Mouse (Mus musculus) kidney, adult 2 months (tissue): Measurements from ENCODE around the gene Lag3. TPM values are rescaled to one million over a fixed set of nuclear protein-coding genes. Genes with fewer than 3 reads are reported as not detected.
A peak's percentile ranks its signal among the peaks of the same experiment; 100 is the strongest.

Experiments
- DNase-seq: peaks from one replicate; pipeline ENCODE4 v3.0.0; 2021
- H3K27ac ChIP-seq: fragments of 200-500 bp; 2 replicates; pipeline ENCODE4 v1.5.1; 2012; ENCODE audit warnings: low read depth, low read length, control low read depth, inconsistent platforms; ENCODE audit not compliant: insufficient read depth
- H3K27me3 ChIP-seq: fragments of 200-500 bp; replicated peaks from 2 replicates; pipeline ENCODE4 v1.6.1; 2012; ENCODE audit warnings: mild to moderate bottlenecking, moderate library complexity, low read length, inconsistent platforms; ENCODE audit not compliant: control insufficient read depth, insufficient read depth
- H3K36me3 ChIP-seq: fragments of 200-500 bp; 2 replicates; pipeline ENCODE4 v1.6.1; 2012; ENCODE audit warnings: mild to moderate bottlenecking, moderate library complexity, low read length, inconsistent platforms; ENCODE audit not compliant: control insufficient read depth, insufficient read depth
- H3K4me1 ChIP-seq: fragments of 200-500 bp; 2 replicates; pipeline ENCODE4 v1.6.1; 2011; ENCODE audit warnings: low read length; ENCODE audit not compliant: control insufficient read depth, insufficient read depth
- H3K4me3 ChIP-seq: fragments of 200-500 bp; 2 replicates; pipeline ENCODE4 v1.5.1; 2011; ENCODE audit warnings: mild to moderate bottlenecking, low read depth, low read length, control low read depth; ENCODE audit not compliant: insufficient read depth
- CTCF ChIP-seq: fragments of 200-500 bp; conservative IDR thresholded peaks from 2 replicates; pipeline ENCODE4 v1.5.1; 2011; ENCODE audit warnings: low read depth, mild to moderate bottlenecking, control low read depth, low read length, moderate library complexity, mixed read lengths; ENCODE audit not compliant: insufficient read depth, insufficient read length
- POLR2A ChIP-seq: fragments of 200-500 bp; IDR thresholded peaks from one replicate; pipeline ENCODE4 v1.6.1; 2011; ENCODE audit warnings: low read depth, low read length, control low read depth
- WGBS: fragments of 180-500 bp; shearing (Covaris S2); methylation state at CpG from one replicate; pipeline ENCODE4 v1.1.7; 2018; 5-methylcytosine and 5-hydroxymethylcytosine counted together
- polyA plus RNA-seq: library from polyadenylated mRNA; depleted of rRNA; stranded (reverse); fragments of >200 nt; gene quantifications from 2 replicates; pipeline ENCODE4 v1.2.3, GENCODE M21; 2012

The Lag3 gene
- polyA plus RNA-seq, 1 experiment, result 1.5 TPM

DNA sequence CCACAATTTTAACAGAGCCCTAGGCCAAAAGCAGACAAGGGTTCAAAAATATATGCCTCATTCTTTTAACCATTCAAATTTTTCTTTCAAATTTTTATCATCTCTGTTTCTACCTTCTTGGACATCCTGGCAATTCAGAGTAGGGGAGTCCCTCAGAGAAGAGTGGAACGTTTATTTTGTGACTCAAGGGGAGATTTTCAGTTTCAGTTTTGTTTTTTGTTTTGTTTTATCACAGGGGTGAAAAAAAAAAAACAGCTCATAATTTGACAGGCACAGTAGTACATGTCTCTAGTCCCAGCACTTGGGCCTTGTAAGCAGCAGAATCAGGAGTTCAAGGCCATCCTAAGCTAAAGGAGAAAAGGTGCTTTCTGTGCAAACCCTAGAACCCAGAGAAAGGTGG lies 3.7 kb downstream of the Lag3 start:
- DNase-seq, result no peak
- TF ChIP-seq CTCF (no peak), POLR2A (no peak)
- 66% methylated on average over 1 of the region's 1 CpGs for WGBS
- H3K27me3 ChIP-seq, result no peaks in the 10 kb centered on the region
- no peaks in the 10 kb centered on the region for H3K36me3 ChIP-seq
- no peak overlapping the region for H3K27ac ChIP-seq
- peaks cover 7% of the 10 kb centered on the region; the same call in 1 of the 2 replicates for H3K4me1 ChIP-seq
- no peak overlapping the region for H3K4me3 ChIP-seq

- H3K27me3 ChIP-seq, result no peaks in the 10 kb centered on the region
Measured at GRCm38 (mm10) chr6:124904991-124905860, 6.3 kb downstream of the Lag3 start.

DNA sequence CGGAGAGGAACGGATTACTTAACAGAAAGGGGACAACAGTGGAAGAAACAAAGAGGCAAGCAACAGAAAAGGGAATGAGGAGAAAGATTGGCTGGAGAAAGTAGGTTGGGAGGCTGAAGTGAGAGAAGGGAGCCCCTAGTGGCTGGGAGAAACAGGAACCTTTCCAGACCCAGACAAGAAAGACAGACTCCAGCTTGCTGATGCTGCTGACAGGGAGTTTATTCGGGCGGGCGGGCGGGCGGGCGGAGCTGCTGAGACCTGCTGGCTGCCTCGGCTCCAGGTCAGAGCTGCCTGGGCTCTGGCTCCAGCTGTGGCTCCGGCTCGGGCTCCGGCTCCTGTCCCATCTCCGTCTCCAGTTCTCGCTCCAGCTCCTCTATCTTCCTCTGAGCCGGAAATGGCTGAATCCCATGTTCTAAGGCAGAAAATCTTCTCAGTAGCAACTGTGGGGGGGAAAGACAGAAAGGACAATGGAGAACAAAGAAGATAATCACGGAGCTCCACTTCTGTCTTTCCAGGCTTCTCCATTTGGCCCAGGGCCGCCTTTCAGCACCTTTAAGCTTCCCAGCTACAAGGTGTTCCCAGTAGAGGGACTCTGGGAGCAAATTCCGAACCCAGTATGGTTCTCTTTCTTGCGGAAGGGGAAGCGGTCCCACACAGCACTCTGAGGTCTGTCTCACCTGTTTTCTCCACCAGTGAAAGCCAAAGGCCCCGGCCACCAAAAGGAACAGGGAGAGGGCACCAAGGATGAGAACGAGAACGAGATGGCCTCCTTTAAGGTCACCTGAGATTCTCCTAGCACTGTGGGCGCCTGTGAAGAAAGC lies 7.1 kb downstream of the Lag3 start:
- peak overlapping the region; percentile 36 for H3K4me3 ChIP-seq
- H3K36me3 ChIP-seq, result no peaks in the 10 kb centered on the region
- peak; percentile 70 for TF ChIP-seq CTCF
- no peak for TF ChIP-seq POLR2A
- peak overlapping the region; percentile 95 for H3K27ac ChIP-seq
- H3K4me1 ChIP-seq, result peaks cover 7% of the 10 kb centered on the region; the same call in 1 of the 2 replicates
- peak; percentile 94 for DNase-seq
- no peaks in the 10 kb centered on the region for H3K27me3 ChIP-seq
- 10% methylated on average over 24 of the region's 24 CpGs for WGBS

More at GRCm38 (mm10) chr6:124904991-124905860, 6.3 kb downstream of the Lag3 start:
- no peak for DNase-seq
- WGBS, result 53% methylated on average over 16 of the region's 16 CpGs
- peak overlapping the region; percentile 95 for H3K27ac ChIP-seq
- peaks cover 7% of the 10 kb centered on the region; the same call in 1 of the 2 replicates for H3K4me1 ChIP-seq
- no peaks in the 10 kb centered on the region for H3K36me3 ChIP-seq
- H3K4me3 ChIP-seq, result no peak overlapping the region; the same call in 1 of the 2 replicates
- TF ChIP-seq POLR2A (no peak), CTCF (no peak)

DNA sequence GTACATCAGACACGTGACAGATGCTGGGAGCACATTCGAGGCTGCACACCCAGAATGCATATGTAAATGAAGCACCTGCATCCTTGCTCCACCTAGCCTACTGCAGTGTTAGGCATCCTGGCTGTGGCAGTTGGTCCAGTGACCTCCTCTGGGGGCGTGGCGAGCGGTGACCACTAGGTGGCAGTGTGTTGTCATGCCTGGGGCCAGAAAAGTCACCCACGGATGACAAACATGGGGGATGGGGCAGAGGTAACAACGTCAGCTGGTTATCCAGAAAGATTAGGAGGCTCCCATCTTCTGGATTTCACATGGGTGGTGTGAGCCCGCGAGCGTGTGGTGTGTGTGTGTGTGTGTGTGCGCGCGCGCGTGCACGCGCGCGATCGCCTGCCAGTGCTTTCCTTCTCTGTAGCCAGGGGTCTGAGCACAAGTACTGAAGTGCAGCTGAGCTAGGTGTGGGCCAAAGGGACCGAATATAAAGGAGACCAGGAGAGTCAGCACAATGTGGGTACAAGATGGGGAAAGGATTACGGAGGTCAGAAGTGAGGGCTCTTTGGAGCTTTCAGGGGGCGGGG lies 7.8 kb downstream of the Lag3 start:
- Histone ChIP-seq H3K27ac (peak overlapping the region; percentile 89), H3K4me1 (peaks cover 7% of the 10 kb centered on the region; the same call in 1 of the 2 replicates), H3K4me3 (peak overlapping the region; percentile 36), H3K36me3 (no peaks in the 10 kb centered on the region), H3K27me3 (no peaks in the 10 kb centered on the region)
- under 1% methylated on average over 23 of the region's 23 CpGs for WGBS
- DNase-seq, result peak; percentile 97
- TF ChIP-seq POLR2A (peak; percentile 14), CTCF (peak; percentile 98)

DNA sequence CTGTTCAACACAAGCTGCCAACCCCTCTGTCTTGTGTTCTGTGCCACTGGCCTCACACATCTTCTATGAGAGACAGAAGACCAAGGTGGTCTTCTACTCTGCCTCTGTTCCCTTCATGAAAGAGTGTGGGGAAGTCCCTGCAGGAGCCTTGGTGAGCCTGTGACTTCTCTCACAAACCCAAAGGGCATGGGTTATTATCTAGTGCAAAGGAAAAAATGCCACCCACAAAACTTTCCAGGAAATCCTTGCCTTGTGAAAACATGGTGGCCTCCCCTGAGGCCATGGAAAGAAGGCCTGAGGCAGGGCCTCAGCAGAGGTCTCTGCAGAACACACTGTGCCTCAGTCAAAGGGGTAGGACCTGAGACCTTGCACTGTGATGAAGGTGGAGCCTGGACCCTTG lies 9.7 kb downstream of the Lag3 start:
- no peaks in the 10 kb centered on the region for H3K27me3 ChIP-seq
- TF ChIP-seq POLR2A, result no peak
- no peak for TF ChIP-seq CTCF
- no peak overlapping the region for H3K4me3 ChIP-seq
- no peak overlapping the region for H3K27ac ChIP-seq
- no peak for DNase-seq
- H3K36me3 ChIP-seq, result no peaks in the 10 kb centered on the region
- H3K4me1 ChIP-seq, result peaks cover 7% of the 10 kb centered on the region; the same call in 1 of the 2 replicates

DNA sequence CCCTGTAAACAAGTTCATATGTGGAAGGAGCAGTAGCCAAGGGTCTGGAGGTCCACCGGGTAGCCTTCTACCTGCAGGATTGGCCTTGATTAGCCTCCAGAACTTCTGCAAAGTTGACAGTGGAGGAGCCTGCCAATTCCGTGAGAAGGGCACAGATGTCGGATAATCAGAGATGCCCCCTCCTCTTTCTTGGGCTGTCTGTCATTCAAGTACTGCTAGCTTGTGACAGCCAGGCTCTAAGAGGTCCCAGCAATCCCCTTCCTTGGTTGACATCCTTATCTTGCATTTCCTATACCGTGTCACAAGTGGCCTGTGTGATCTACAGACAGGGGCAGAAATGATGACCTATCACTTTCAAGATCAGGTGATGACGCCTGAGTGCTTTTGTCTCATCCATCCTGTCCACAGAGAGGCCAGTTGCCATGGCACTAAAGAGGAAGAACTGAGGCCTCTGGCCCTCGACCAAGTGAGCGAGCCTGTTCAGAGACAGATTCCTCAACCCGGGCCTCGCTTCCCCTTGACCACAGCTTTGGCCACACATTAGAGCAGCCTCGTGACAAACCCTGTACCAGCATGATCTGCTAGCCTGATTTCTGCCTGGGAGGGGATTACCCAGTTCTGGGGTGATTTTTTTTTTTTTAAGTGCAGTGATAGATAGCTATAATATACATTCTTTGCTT lies 10.6 kb downstream of the Lag3 start:
- peak; percentile 47 for DNase-seq
- peaks cover 7% of the 10 kb centered on the region; the same call in 1 of the 2 replicates for H3K4me1 ChIP-seq
- no peaks in the 10 kb centered on the region for H3K27me3 ChIP-seq
- H3K36me3 ChIP-seq, result no peaks in the 10 kb centered on the region
- no peak overlapping the region for H3K4me3 ChIP-seq
- H3K27ac ChIP-seq, result no peak overlapping the region
- no peak for TF ChIP-seq CTCF
- WGBS, result 74% methylated on average over 10 of the region's 10 CpGs
